In genomic region chr8:77991050-77991449, GRCm38 (mm10) we compare ENCODE assay signal across 17 mouse cellular contexts.
A peak's percentile ranks its signal among the peaks of the same experiment; 100 is the strongest.
DNase-seq lines count a peak whose midpoint lies in the region; ATAC-seq and TF ChIP-seq lines count a peak whose summit lies in the region.
"Had no signal": no experiment of that assay in that cellular context is flagged by ENCODE, and none has a peak within 500 bp of the region (broad histone marks: within the 10 kb centered on the region; RNA-seq: fewer than 3 reads in every experiment).

No protein-coding gene starts in this region.

- H3K36me3 ChIP-seq in forebrain, postnatal 0 days (ENCODE audit: insufficient read depth): no peaks in the 10 kb centered on the region
- no peaks in the 10 kb centered on the region for H3K36me3 ChIP-seq in forebrain, embryonic 16.5 days (ENCODE audit: control insufficient read depth, insufficient read depth)
- no peaks in the 10 kb centered on the region for H3K36me3 ChIP-seq in intestine, postnatal 0 days (ENCODE audit: control insufficient read depth, insufficient read depth)
- H3K36me3 ChIP-seq in intestine, embryonic 16.5 days (ENCODE audit: control insufficient read depth, insufficient read depth, low read length): no peaks in the 10 kb centered on the region
- H3K36me3 ChIP-seq: embryonic facial prominence, embryonic 13.5 days; G1E; hindbrain, embryonic 12.5 days; intestine, embryonic 15.5 days; liver, embryonic 12.5 days; midbrain, embryonic 10.5 days had no signal

- H3K27me3 ChIP-seq in forebrain, postnatal 0 days (ENCODE audit: insufficient read depth, low read length): no peaks in the 10 kb centered on the region
- no peaks in the 10 kb centered on the region for H3K27me3 ChIP-seq in forebrain, embryonic 16.5 days (replicated peaks; ENCODE audit: control insufficient read depth, insufficient read depth, low read length)
- H3K27me3 ChIP-seq in intestine, postnatal 0 days (replicated peaks; ENCODE audit: control insufficient read depth, insufficient read depth, low read length): no peaks in the 10 kb centered on the region
- H3K27me3 ChIP-seq in intestine, embryonic 16.5 days (replicated peaks; ENCODE audit: control insufficient read depth, insufficient read depth, low read length): no peaks in the 10 kb centered on the region
- H3K27me3 ChIP-seq: embryonic facial prominence, embryonic 13.5 days; hindbrain, embryonic 12.5 days; intestine, embryonic 15.5 days; liver, embryonic 12.5 days had no signal

- H3K4me1 ChIP-seq in forebrain, postnatal 0 days (ENCODE audit: insufficient read depth): no peaks in the 10 kb centered on the region
- no peaks in the 10 kb centered on the region for H3K4me1 ChIP-seq in forebrain, embryonic 16.5 days (replicated peaks; ENCODE audit: control insufficient read depth, insufficient read depth, low read length)
- H3K4me1 ChIP-seq in intestine, postnatal 0 days (replicated peaks; ENCODE audit: control insufficient read depth, insufficient read depth, low read length): no peaks in the 10 kb centered on the region
- H3K4me1 ChIP-seq in intestine, embryonic 16.5 days (ENCODE audit: control insufficient read depth, insufficient read depth, low read length): no peaks in the 10 kb centered on the region
- H3K4me1 ChIP-seq: hindbrain, embryonic 12.5 days; intestine, embryonic 15.5 days; midbrain, embryonic 10.5 days had no signal

- no peak overlapping the region for H3K9ac ChIP-seq in forebrain, postnatal 0 days
- no peak overlapping the region for H3K9ac ChIP-seq in forebrain, embryonic 16.5 days (replicated peaks; ENCODE audit: low read depth, low read length)
- no peak overlapping the region for H3K9ac ChIP-seq in intestine, postnatal 0 days (ENCODE audit: low read depth, low read length)
- H3K9ac ChIP-seq in intestine, embryonic 16.5 days (ENCODE audit: low read depth, low read length): no peak overlapping the region
- H3K9ac ChIP-seq: embryonic facial prominence, embryonic 13.5 days; hindbrain, embryonic 12.5 days; intestine, embryonic 15.5 days; liver, embryonic 12.5 days had no signal

- DNase-seq in forebrain, postnatal 0 days: no peak
- DNase-seq in thymus, postnatal 4 days: peak; percentile 7
- DNase-seq in thymus, postnatal 36 days: no peak
- DNase-seq in adrenal gland, adult 2 months: no peak
- DNase-seq in neural tube, embryonic 10.5 days (ENCODE audit: extremely low spot score, low spot score): no peak
- DNase-seq: adrenal gland, postnatal 25 days; gastrocnemius, postnatal 36 days; kidney, postnatal 14 days had no signal

- H3K27ac ChIP-seq in forebrain, postnatal 0 days (ENCODE audit: low read depth, low read length): no peak overlapping the region
- H3K27ac ChIP-seq in forebrain, embryonic 16.5 days (ENCODE audit: low read length): no peak overlapping the region
- no peak overlapping the region for H3K27ac ChIP-seq in intestine, postnatal 0 days (ENCODE audit: low read depth, low read length)
- no peak overlapping the region for H3K27ac ChIP-seq in intestine, embryonic 16.5 days (ENCODE audit: low read length)
- H3K27ac ChIP-seq: embryonic facial prominence, embryonic 13.5 days; hindbrain, embryonic 12.5 days; intestine, embryonic 15.5 days; liver, embryonic 12.5 days; midbrain, embryonic 10.5 days had no signal

- H3K4me2 ChIP-seq in forebrain, postnatal 0 days (ENCODE audit: low read depth): no peak overlapping the region
- H3K4me2 ChIP-seq in forebrain, embryonic 16.5 days (ENCODE audit: low read length): no peak overlapping the region
- H3K4me2 ChIP-seq in intestine, postnatal 0 days (replicated peaks; ENCODE audit: low read depth): no peak overlapping the region
- H3K4me2 ChIP-seq in intestine, embryonic 16.5 days (ENCODE audit: low read depth, low read length): no peak overlapping the region
- H3K4me2 ChIP-seq: embryonic facial prominence, embryonic 13.5 days; hindbrain, embryonic 12.5 days; intestine, embryonic 15.5 days; liver, embryonic 12.5 days had no signal

- 40% methylated on average over 4 of the region's 4 CpGs for WGBS in forebrain, postnatal 0 days
- 33% methylated on average over 4 of the region's 4 CpGs for WGBS in forebrain, embryonic 16.5 days
- WGBS in intestine, postnatal 0 days: 33% methylated on average over 4 of the region's 4 CpGs
- 45% methylated on average over 4 of the region's 4 CpGs for WGBS in intestine, embryonic 16.5 days

- H3K9me3 ChIP-seq in forebrain, postnatal 0 days (ENCODE audit: low read length): no peaks in the 10 kb centered on the region
- no peaks in the 10 kb centered on the region for H3K9me3 ChIP-seq in forebrain, embryonic 16.5 days (ENCODE audit: control insufficient read depth, low read length)
- no peaks in the 10 kb centered on the region for H3K9me3 ChIP-seq in intestine, postnatal 0 days (ENCODE audit: control insufficient read depth)
- no peaks in the 10 kb centered on the region for H3K9me3 ChIP-seq in intestine, embryonic 16.5 days (ENCODE audit: control insufficient read depth, low read length)
- H3K9me3 ChIP-seq: embryonic facial prominence, embryonic 13.5 days; G1E; hindbrain, embryonic 12.5 days; intestine, embryonic 15.5 days; liver, embryonic 12.5 days; midbrain, embryonic 10.5 days had no signal

- no peak overlapping the region for H3K4me3 ChIP-seq in forebrain, postnatal 0 days (ENCODE audit: low read depth, low read length)
- H3K4me3 ChIP-seq in forebrain, embryonic 16.5 days (replicated peaks; ENCODE audit: low read length): no peak overlapping the region
- no peak overlapping the region for H3K4me3 ChIP-seq in intestine, postnatal 0 days (ENCODE audit: low read depth, low read length)
- no peak overlapping the region for H3K4me3 ChIP-seq in intestine, embryonic 16.5 days (ENCODE audit: low read length)
- H3K4me3 ChIP-seq: embryonic facial prominence, embryonic 13.5 days; hindbrain, embryonic 12.5 days; intestine, embryonic 15.5 days; liver, embryonic 12.5 days; midbrain, embryonic 10.5 days had no signal

- TF ChIP-seq CTCF in forebrain, postnatal 0 days (IDR thresholded peaks at IDR 0.05; ENCODE audit: low read depth): 0 out of 2 replicates have a peak, but pooled peaks have one; percentile 8
- TF ChIP-seq CTCF in intestine, postnatal 0 days (IDR thresholded peaks at IDR 0.05; ENCODE audit: low read depth): peak; percentile 34

- no peak for ATAC-seq in forebrain, postnatal 0 days
- ATAC-seq in forebrain, embryonic 16.5 days: no peak
- no peak for ATAC-seq in intestine, postnatal 0 days
- ATAC-seq in intestine, embryonic 16.5 days: no peak
- ATAC-seq: intestine, embryonic 15.5 days; liver, embryonic 12.5 days had no signal
